Mouse (Mus musculus) E14TG2a.4 (cell line): Measurements from ENCODE around the gene Dop1a.

Source experiments
- CTCF ChIP-seq: conservative IDR thresholded peaks from 2 replicates; pipeline ENCODE4 v1.5.1; 2014; ENCODE audit warnings: low read length
- NANOG ChIP-seq: IDR thresholded peaks from 2 replicates; pipeline ENCODE4 v1.6.1; 2014; ENCODE audit warnings: borderline replicate concordance, low read length, mixed read lengths
- POU5F1 ChIP-seq: IDR thresholded peaks from 2 replicates; pipeline ENCODE4 v1.6.1; 2014; ENCODE audit warnings: low read length, borderline replicate concordance

DNA sequence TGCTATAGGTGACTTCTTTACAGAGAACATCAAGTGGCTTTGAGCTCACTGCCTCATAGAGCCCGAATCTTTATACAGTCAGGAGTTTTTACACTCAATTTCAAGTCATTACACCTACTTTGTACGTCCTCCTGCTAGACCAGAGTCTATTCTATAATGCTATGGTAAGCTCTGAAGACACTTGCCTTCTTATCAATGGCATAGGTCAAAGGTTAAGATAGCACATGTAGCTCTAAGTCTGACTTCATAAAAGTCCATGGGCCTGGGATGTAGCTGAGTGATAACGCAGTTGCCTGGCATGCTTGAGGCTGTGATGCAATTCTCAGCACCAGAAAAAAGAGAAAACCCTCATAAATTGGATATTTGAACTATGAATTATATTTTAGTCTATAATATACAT is 47.4 kb downstream of the Dop1a start:
- no peak for TF ChIP-seq CTCF
- TF ChIP-seq POU5F1: no peak
- no peak for TF ChIP-seq NANOG
